Mouse (Mus musculus): ENCODE data around the gene Focad.

- no peak for TF ChIP-seq HCFC1 (IDR thresholded peaks at IDR 0.05; ENCODE audit: borderline replicate concordance, insufficient read depth, low read length)
- TF ChIP-seq ZNF384 (IDR thresholded peaks at IDR 0.05; ENCODE audit: low read depth, low read length) = no peak
Observed at GRCm38 (mm10) chr4:88218286-88218685, 123.9 kb downstream of the Focad start.
